Mouse (Mus musculus) thymus, adult 2 months (tissue): ENCODE measurements around the gene Asb5. TPM values are rescaled to one million over a fixed set of nuclear protein-coding genes. Genes with fewer than 3 reads are reported as not detected.

Source experiments
- DNase-seq: peaks from one replicate; pipeline ENCODE4 v3.0.0; 2021
- H3K27ac ChIP-seq: fragments of 200-500 bp; 2 replicates; pipeline ENCODE4 v1.5.1; 2012; ENCODE audit warnings: low read length, control low read depth; ENCODE audit not compliant: control insufficient read depth, insufficient read depth
- H3K27me3 ChIP-seq: fragments of 200-500 bp; 2 replicates; pipeline ENCODE4 v1.6.1; 2012; ENCODE audit warnings: mild to moderate bottlenecking, low read length, moderate library complexity, mixed read lengths; ENCODE audit not compliant: control insufficient read depth, insufficient read depth
- H3K36me3 ChIP-seq: fragments of 200-500 bp; 2 replicates; pipeline ENCODE4 v1.6.1; 2012; ENCODE audit warnings: mild to moderate bottlenecking, low read length, moderate library complexity; ENCODE audit not compliant: control insufficient read depth, insufficient read depth
- H3K4me1 ChIP-seq: fragments of 200-500 bp; replicated peaks from 2 replicates; pipeline ENCODE4 v1.6.1; 2012; ENCODE audit warnings: low read length; ENCODE audit not compliant: control insufficient read depth, insufficient read depth
- H3K4me3 ChIP-seq: fragments of 200-500 bp; 2 replicates; pipeline ENCODE4 v1.5.1; 2012; ENCODE audit warnings: mild to moderate bottlenecking, low read length, control low read depth, moderate library complexity; ENCODE audit not compliant: control insufficient read depth, insufficient read depth
- CTCF ChIP-seq: fragments of 200-500 bp; IDR thresholded peaks from 2 replicates; pipeline ENCODE4 v1.5.1; 2012; ENCODE audit warnings: mild to moderate bottlenecking, control low read depth, low read length, moderate library complexity, borderline replicate concordance; ENCODE audit not compliant: control insufficient read depth, poor library complexity, insufficient read depth; ENCODE audit errors: extremely low read depth
- POLR2A ChIP-seq: fragments of 200-500 bp; IDR thresholded peaks from 2 replicates; pipeline ENCODE4 v1.6.1; 2012; ENCODE audit warnings: mild to moderate bottlenecking, low read length, control low read depth, moderate library complexity; ENCODE audit not compliant: control insufficient read depth, poor library complexity, insufficient read depth; ENCODE audit errors: extremely low read depth
- WGBS: fragments of 180-500 bp; shearing (Covaris S2); methylation state at CpG from one replicate; pipeline ENCODE4 v1.1.7; 2018; 5-methylcytosine and 5-hydroxymethylcytosine counted together
- polyA plus RNA-seq: library from polyadenylated mRNA; depleted of rRNA; stranded (reverse); fragments of >200 nt; gene quantifications from 2 replicates; pipeline ENCODE4 v1.2.3, GENCODE M21; 2012

Asb5 gene
- polyA plus RNA-seq, 1 experiment: 1.8 TPM

GRCm38 (mm10) chr8:54493915-54494314 is 35.5 kb upstream of the Asb5 start:
- Histone ChIP-seq H3K36me3 (no peaks in the 10 kb centered on the region), H3K4me3 (no peak overlapping the region), H3K4me1 (no peaks in the 10 kb centered on the region), H3K27ac (no peak overlapping the region), H3K27me3 (no peaks in the 10 kb centered on the region)
- DNase-seq: no peak
- 77% methylated on average over 3 of the region's 3 CpGs for WGBS
- no peak for TF ChIP-seq CTCF
- TF ChIP-seq POLR2A: no peak

GRCm38 (mm10) chr8:54503104-54503503 is 26.3 kb upstream of the Asb5 start:
- Histone ChIP-seq H3K4me3 (no peak overlapping the region), H3K27me3 (no peaks in the 10 kb centered on the region), H3K4me1 (no peaks in the 10 kb centered on the region), H3K27ac (no peak overlapping the region), H3K36me3 (no peaks in the 10 kb centered on the region)
- TF ChIP-seq POLR2A: no peak
- TF ChIP-seq CTCF: no peak
- 87% methylated on average over 7 of the region's 7 CpGs for WGBS
- no peak for DNase-seq

GRCm38 (mm10) chr8:54505060-54505459 is 24.3 kb upstream of the Asb5 start:
- TF ChIP-seq POLR2A (no peak), CTCF (no peak)
- Histone ChIP-seq H3K4me1 (no peaks in the 10 kb centered on the region), H3K36me3 (no peaks in the 10 kb centered on the region), H3K27me3 (no peaks in the 10 kb centered on the region), H3K4me3 (no peak overlapping the region), H3K27ac (no peak overlapping the region)
- DNase-seq: no peak
- 83% methylated on average over 2 of the region's 2 CpGs for WGBS

- Histone ChIP-seq H3K27me3 (no peaks in the 10 kb centered on the region), H3K27ac (no peak overlapping the region), H3K4me3 (no peak overlapping the region), H3K36me3 (no peaks in the 10 kb centered on the region), H3K4me1 (no peaks in the 10 kb centered on the region)
- TF ChIP-seq CTCF: no peak
- TF ChIP-seq POLR2A: no peak
- WGBS: 12% methylated on average over 6 of the region's 6 CpGs
- DNase-seq: peak; percentile 73
Observed at GRCm38 (mm10) chr8:54507428-54508095, 21.8 kb upstream of the Asb5 start.

- Histone ChIP-seq H3K27ac (no peak overlapping the region), H3K4me3 (no peak overlapping the region), H3K36me3 (no peaks in the 10 kb centered on the region), H3K27me3 (no peaks in the 10 kb centered on the region), H3K4me1 (no peaks in the 10 kb centered on the region)
- WGBS: 18% methylated on average over 1 of the region's 1 CpGs
- DNase-seq: no peak
- TF ChIP-seq CTCF (no peak), POLR2A (no peak)
Observed at GRCm38 (mm10) chr8:54508096-54508456, 21.3 kb upstream of the Asb5 start.

DNA sequence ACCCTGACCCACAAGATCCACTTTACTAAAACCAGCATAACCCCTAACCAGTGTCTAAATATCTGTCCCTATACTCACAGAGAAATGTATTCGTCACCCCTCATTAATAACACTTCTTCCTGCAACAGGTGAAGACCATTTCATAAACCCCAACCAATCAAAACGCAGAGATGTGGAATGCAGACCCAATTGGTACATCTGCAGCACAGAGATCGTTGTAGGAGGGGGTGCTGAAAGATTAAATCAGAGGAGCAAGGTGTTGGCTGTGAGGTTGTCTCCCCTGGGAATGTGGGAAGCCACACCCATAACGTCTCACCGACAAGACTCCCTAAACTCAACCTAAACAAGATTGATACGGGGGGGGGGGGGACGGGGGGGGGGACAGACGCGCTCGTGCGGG is 20.6 kb upstream of the Asb5 start:
- WGBS: 5% methylated on average over 11 of the region's 11 CpGs
- TF ChIP-seq CTCF (no peak), POLR2A (no peak)
- no peaks in the 10 kb centered on the region for H3K36me3 ChIP-seq
- H3K27me3 ChIP-seq: no peaks in the 10 kb centered on the region
- H3K4me3 ChIP-seq: no peak overlapping the region
- no peaks in the 10 kb centered on the region for H3K4me1 ChIP-seq
- no peak for DNase-seq
- no peak overlapping the region for H3K27ac ChIP-seq
